Mouse (Mus musculus) MEL (cell line): ENCODE results near the gene Clpsl2.

Source experiments
- CTCF ChIP-seq, 3 experiments: IDR thresholded peaks in 2 of 3; conservative IDR thresholded peaks in 1 of 3; 2 replicates each; pipeline ENCODE4 v1.5.1; 2011 to 2012; ENCODE audit warnings: low read length in 3 of 3, low read depth in 2 of 3, mild to moderate bottlenecking in 2 of 3, improper control_type of control experiment in 1 of 3, inconsistent platforms in 1 of 3, mixed read lengths in 1 of 3, moderate library complexity in 1 of 3; ENCODE audit not compliant: control insufficient read depth in 1 of 3, insufficient read depth in 1 of 3, poor library complexity in 1 of 3, severe bottlenecking in 1 of 3
- EP300 ChIP-seq, 2 experiments: IDR thresholded peaks; 2 replicates each; pipeline ENCODE4 v1.6.1; 2011; ENCODE audit warnings: improper control_type of control experiment in 2 of 2, low read length in 2 of 2, low read depth in 1 of 2, mild to moderate bottlenecking in 1 of 2
- MAFK ChIP-seq: IDR thresholded peaks from 2 replicates; pipeline ENCODE4 v1.6.1; 2011; ENCODE audit warnings: low read depth, mild to moderate bottlenecking, low read length, improper control_type of control experiment, borderline replicate concordance
- MAZ ChIP-seq: IDR thresholded peaks from 2 replicates; pipeline ENCODE4 v1.6.1; 2012; ENCODE audit warnings: low read depth, mild to moderate bottlenecking, inconsistent platforms, low read length, improper control_type of control experiment
- MEF2A ChIP-seq: IDR thresholded peaks from 2 replicates; pipeline ENCODE4 v1.6.1; 2014; ENCODE audit warnings: low read depth, mild to moderate bottlenecking, inconsistent platforms, low read length, improper control_type of control experiment; ENCODE audit not compliant: poor library complexity, insufficient replicate concordance, severe bottlenecking; ENCODE audit errors: extremely low read depth
- POLR2A ChIP-seq, 2 experiments: IDR thresholded peaks; 2 replicates each; pipeline ENCODE4 v1.6.1; 2011 to 2012; ENCODE audit warnings: low read length in 2 of 2, mild to moderate bottlenecking in 2 of 2, control low read depth in 1 of 2, improper control_type of control experiment in 1 of 2, low read depth in 1 of 2, moderate library complexity in 1 of 2; ENCODE audit not compliant: control insufficient read depth in 1 of 2, insufficient read depth in 1 of 2, poor library complexity in 1 of 2
- RCOR1 ChIP-seq: IDR thresholded peaks from 2 replicates; pipeline ENCODE4 v1.6.1; 2012; ENCODE audit warnings: low read depth, mild to moderate bottlenecking, inconsistent platforms, low read length, improper control_type of control experiment
- TAL1 ChIP-seq: IDR thresholded peaks from 2 replicates; pipeline ENCODE4 v1.6.1; 2012; ENCODE audit warnings: mild to moderate bottlenecking, inconsistent platforms, low read length, moderate library complexity, mixed read lengths
- UBTF ChIP-seq: IDR thresholded peaks from 2 replicates; pipeline ENCODE4 v1.6.1; 2012; ENCODE audit warnings: low read depth, mild to moderate bottlenecking, inconsistent platforms, low read length, improper control_type of control experiment, moderate library complexity, borderline replicate concordance; ENCODE audit not compliant: insufficient read depth
- USF1 ChIP-seq: IDR thresholded peaks from 2 replicates; pipeline ENCODE4 v1.6.1; 2014; ENCODE audit warnings: low read depth, mild to moderate bottlenecking, inconsistent platforms, low read length, improper control_type of control experiment, moderate library complexity
- ZC3H11A ChIP-seq: IDR thresholded peaks from 2 replicates; pipeline ENCODE4 v1.6.1; 2012; ENCODE audit warnings: low read depth, mild to moderate bottlenecking, inconsistent platforms, low read length, improper control_type of control experiment

DNA sequence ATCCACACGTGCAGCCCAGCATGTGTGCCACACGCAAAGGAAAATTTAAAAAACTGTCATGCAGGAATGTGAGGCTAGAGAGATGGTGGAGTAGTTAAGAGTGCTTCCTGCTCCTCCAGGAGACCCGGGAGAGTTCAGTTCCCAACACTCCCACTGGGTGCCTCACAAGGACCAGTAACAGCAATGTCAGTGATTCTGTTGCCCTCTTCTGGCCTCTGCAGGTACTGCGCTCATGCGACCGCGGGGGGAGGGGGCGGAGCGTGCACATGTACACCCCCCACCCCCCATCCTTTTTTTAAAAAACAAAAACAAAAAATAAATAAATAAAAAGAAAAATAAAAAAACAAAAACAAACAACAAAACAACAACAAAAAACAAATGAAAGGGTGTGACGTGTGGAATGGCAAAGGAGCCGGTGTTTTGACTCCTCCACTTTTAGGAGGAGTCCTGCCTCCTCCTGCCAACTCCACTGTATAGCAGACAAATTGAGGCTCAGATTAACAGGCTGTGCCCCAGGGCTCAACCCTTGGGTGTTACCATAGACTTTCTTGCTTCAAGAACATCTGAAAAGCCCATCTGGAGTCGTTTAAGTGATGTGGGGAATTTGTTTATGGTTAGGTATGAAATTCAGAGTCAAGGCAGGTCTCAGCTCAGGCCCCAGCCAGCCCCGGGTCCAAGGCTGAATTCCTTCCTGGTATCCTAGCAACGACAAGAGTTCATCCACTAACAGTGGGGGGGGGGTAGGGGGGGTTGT, 4.0 kb downstream of the Clpsl2 start:
- no peak for TF ChIP-seq MEF2A
- TF ChIP-seq CTCF (IDR thresholded peaks at IDR 0.05 in 2 of 3, conservative IDR thresholded peaks at IDR 0.05 in 1 of 3; ENCODE audit: control insufficient read depth in 1 of 3, insufficient read depth in 1 of 3, low read depth in 2 of 3, low read length in 3 of 3, poor library complexity in 1 of 3, severe bottlenecking in 1 of 3) = peak; percentile 80 to 96 (median 92)
- 0 out of 2 replicates have a peak, but pooled peaks have one; percentile 19 for TF ChIP-seq USF1
- peak; percentile 71 for TF ChIP-seq ZC3H11A
- no peak for TF ChIP-seq TAL1
- TF ChIP-seq MAFK = no peak
- TF ChIP-seq EP300 (IDR thresholded peaks at IDR 0.05; ENCODE audit: low read depth in 1 of 2, low read length in 2 of 2) = no peak
- no peak for TF ChIP-seq POLR2A (IDR thresholded peaks at IDR 0.05; ENCODE audit: control insufficient read depth in 1 of 2, insufficient read depth in 1 of 2, low read depth in 1 of 2, low read length in 2 of 2, poor library complexity in 1 of 2)
- peak; percentile 69; the same call in 1 of the 2 replicates for TF ChIP-seq MAZ
- no peak for TF ChIP-seq UBTF
- no peak for TF ChIP-seq RCOR1
